Mouse (Mus musculus): Measurements from ENCODE around the gene Lnpep.
"Not testable (repeated sequence)": the region's sequence is repeated elsewhere in the genome, so short reads cannot be mapped to it uniquely, and the experiment has no call there.

Lnpep gene

DNA sequence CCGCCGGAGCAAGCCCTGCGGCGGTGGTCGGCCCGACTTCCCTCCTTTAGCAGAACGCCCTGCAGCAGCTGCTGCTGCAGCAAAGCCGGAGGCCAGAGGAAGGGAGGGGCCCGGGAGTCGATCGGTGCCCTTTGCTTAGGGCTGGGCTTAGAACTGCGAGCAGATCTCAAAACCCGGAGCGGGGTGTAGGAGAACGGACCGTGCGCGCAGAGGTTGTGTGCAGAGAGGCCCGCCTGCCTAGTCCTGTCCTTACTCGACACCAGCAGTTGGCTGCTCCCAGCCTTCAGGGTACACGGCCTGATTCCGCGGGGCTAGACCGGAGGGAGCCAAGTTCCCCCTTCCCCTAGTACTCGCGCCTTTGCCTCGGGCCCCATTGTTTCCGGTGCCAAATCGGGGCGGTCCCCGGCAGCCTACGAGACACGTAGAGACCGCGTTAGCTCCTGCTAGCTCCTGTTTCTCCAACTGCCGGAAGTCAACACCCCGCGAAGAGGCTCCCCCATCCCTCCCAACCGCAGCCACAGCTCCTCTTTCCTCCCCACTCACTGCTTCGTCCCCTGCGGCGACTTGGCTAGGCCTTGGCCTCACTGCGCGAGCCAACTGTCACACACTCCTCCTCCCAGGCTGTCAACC is at the start of gene Lnpep:
TSS of gene Lnpep (minus strand) at position 94 of the 630 bp plus-strand sequence.
- DNase-seq (ENCODE audit: low read depth, low spot score): peak; percentile 90

DNA sequence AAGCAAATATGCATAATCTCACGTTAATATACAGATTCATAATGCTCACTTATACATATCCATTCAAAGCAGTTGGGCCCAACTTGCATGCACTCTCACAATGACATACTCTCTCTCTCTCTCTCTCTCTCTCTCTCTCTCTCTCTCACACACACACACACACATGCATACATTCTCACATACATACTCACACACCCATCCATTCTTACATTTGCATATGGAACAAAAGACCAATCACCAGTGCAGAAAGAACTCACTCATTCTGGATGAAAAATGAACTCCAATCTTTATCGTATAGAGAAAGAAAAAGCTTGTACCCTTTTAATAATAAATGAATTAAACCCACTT is 31.0 kb upstream of the Lnpep start:
- DNase-seq (ENCODE audit: low read depth, low spot score): no peak

DNA sequence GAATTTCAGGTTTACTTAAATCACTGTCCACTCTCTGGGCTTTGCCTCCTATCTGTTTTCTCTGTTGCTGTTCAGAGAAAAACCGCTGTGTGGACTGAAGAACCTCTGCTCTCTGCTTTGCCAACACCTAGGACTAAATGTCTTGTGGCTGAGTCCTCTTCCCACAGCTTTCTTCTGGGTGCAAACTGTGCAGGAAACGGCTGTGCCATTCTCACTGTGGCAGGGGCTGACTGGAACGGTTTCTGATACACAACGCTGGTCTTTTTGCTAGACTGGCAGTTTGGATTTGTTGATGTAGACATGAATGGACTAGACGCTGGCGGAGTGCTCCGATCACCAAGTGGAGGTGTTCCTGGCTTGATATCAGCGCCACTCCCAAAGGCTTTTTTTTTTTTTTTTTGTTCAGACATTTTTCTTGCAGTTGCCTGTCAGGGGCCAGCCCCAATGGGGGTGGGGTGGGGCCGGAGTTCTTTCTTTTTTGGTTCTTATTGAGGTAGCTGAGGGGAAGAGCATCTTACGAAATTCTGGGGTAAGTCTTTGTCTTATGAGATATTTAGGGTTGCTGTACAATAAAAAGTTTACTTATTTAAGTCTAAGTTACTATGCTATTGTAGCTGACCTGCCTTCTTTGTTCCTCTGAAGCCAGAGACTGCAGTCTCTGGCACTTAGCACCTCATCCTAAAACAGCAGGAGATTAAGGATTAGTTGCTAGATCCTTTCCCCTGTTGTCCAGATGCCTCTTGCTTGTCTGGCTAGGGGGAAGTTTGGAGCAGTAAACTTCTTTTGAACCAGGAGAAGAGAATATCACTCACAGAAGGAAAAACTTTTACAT is 30.4 kb upstream of the Lnpep start:
- DNase-seq (ENCODE audit: low read depth, low spot score): no peak

DNA sequence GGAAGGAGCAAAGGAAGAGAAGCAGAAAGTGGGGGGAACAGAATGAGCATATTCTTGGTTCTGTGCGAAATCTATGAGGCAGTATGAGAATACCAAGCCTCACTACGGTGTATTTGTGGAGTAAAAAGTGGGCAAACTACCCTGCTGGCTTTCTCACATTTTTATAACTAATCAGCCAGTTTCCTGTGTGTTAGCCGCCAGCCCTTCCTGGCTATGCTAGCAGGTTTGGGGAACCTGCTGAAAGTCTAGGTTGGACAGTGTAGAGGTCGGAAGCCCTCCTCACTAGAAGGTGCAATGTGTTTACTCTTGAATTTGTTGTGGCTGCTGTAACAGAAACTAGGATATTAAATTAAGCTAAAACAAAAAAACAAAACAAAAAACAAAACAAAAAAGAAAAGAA is 27.7 kb upstream of the Lnpep start:
- no peak for DNase-seq (ENCODE audit: low read depth, low spot score)

GRCm38 (mm10) chr17:17645738-17646137 is 20.9 kb upstream of the Lnpep start:
- no peak for DNase-seq (ENCODE audit: low read depth, low spot score)

DNA sequence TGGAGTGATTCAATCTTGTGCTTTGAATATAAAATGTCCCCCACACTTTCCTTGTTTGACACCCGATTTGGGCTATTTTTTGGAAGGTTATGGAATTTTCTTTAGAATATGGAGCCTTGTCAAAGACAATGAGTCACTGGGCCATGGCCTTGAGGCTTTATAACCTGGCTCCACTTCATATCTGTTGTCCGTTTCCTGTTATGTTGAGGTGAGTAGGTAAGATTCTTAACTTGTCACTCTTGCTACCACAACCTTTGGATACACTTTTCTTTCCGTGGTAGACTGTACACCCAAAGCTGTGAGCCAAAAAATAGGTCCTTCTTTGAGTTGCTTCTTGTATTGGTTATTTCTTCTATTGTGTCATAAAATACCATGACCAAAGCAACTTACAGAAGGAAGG is 12.5 kb upstream of the Lnpep start:
- DNase-seq (ENCODE audit: low read depth, low spot score): no peak

- no peak for DNase-seq (ENCODE audit: low read depth, low spot score)
Measured at GRCm38 (mm10) chr17:17636147-17636546, 11.3 kb upstream of the Lnpep start.

GRCm38 (mm10) chr17:17634033-17634432 is 9.2 kb upstream of the Lnpep start:
- no peak for DNase-seq (ENCODE audit: low read depth, low spot score)

GRCm38 (mm10) chr17:17631985-17632384 is 7.1 kb upstream of the Lnpep start:
- DNase-seq (ENCODE audit: low read depth, low spot score): no peak

DNA sequence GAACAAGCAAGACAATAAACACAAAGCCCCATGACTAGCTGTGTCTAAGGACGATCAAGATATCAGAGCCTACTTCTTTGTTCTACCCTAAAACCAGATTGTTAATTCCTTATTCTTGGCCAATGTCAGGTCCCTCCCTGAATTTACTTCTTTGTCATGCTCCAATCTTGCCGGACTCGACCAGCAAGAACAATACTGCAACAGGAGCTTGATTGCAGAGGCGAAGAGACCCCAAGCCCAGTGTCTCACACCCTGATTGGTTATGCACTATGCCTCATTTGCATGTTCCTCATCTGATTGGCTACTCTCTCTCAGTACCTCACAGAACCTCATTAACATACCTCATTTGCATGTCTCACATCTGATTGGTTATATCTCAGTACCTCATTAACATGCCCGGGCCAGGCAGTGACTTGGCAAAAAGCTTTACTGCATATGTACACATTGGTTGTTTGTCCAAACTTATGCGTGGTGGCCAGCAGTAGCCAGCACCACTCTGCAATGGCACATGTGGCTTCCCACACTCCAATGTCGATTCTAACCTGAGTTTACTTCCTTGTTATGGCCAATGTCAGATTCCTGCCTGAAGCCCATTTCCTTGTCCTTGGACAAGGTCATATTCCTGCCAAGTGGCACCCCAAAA is 3.5 kb upstream of the Lnpep start:
- not testable (repeated sequence) for DNase-seq (ENCODE audit: low read depth, low spot score)

DNA sequence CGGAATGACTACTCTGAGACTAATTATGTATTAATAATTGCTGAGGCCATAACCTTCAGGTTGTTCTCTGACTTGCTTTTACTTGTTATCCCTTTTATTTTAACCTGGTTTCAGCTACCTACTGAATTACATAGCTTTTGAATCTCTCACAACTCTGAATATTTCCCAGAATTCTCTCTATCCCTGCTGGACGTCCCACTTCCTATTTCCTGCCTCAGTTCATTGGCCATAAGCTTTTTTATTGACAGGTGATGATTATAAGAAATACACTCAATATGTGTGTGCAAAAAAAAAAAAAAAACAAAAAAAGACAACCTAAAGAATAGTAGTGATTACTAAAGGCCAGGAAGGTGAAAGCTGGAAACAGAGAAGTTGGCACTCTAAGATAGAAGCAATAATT is 2.7 kb upstream of the Lnpep start:
- no peak for DNase-seq (ENCODE audit: low read depth, low spot score)

- DNase-seq (ENCODE audit: low read depth, low spot score): no peak
Measured at GRCm38 (mm10) chr17:17625887-17626679, 1.2 kb upstream of the Lnpep start.

DNA sequence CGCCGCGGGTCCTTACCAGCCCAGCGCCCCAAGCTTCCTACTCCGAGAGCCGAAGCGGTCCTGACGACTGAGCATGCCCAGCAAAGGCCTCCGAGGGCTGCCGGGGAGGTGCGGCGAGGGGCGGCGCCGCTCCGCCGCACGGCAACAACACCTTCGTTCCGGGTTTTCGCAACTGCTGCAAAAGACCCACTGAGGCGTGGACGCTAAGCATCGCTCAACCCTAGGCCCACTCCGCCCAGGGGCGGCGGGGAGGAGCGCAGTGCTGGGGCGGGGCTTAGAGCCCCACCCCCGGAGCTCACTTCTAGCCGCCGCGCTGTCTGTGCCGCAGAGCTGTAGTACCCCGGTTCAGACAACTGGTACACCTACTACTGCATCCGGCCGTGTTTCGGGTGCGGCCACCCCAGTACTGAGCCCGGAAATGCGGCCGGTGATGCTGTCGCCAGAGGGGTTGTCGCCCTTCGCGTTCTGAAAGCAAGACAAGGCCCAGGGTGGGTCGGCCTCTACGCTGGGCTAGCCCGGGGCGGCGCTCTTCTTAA is 361 bp downstream of the Lnpep start:
- peak; percentile 92 for DNase-seq (ENCODE audit: low read depth, low spot score)

- DNase-seq (ENCODE audit: low read depth, low spot score): no peak
Measured at GRCm38 (mm10) chr17:17623890-17624420, 895 bp downstream of the Lnpep start.

- no peak for DNase-seq (ENCODE audit: low read depth, low spot score)
Measured at GRCm38 (mm10) chr17:17623221-17623889, 1.5 kb downstream of the Lnpep start.

DNA sequence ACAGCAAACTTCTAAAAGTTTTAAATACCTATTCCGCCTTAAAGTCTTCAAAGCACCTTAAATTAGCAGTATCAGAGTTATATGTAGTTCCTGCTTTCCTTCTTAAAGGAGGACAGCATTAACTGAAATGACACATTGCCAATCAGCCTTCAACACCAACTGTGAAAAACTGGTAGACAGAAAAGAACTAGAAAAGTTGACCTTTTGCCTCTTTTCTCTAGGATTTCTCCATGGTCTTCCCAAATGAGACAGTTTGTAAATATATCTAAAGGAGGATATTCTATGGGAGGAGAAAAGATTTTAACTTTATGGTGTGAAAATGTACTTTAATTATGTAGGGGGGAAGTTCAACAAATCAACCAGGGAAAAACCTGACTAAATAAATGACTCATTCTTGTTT is 2.3 kb downstream of the Lnpep start:
- DNase-seq (ENCODE audit: low read depth, low spot score): no peak

DNA sequence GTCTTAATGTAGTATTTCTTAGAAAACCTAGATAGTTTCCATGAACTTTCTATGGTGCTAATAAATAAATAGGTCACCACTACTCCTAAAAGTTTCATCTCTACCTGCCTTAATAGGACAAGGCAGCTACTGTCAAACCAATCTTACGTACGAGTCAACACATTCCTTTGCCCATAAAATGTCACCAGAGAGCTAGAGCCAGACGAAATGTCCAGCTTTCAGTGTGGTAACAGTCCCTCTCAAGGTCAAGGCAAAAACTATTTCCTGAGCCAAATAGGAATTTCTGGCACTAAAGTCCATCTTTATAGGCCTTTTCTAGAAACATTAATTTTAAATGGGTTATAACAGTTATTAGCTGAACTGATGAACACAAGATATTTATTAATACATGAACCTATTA is 3.3 kb downstream of the Lnpep start:
- no peak for DNase-seq (ENCODE audit: low read depth, low spot score)

- DNase-seq (ENCODE audit: low read depth, low spot score): no peak
Measured at GRCm38 (mm10) chr17:17618463-17618862, 6.4 kb downstream of the Lnpep start.

DNA sequence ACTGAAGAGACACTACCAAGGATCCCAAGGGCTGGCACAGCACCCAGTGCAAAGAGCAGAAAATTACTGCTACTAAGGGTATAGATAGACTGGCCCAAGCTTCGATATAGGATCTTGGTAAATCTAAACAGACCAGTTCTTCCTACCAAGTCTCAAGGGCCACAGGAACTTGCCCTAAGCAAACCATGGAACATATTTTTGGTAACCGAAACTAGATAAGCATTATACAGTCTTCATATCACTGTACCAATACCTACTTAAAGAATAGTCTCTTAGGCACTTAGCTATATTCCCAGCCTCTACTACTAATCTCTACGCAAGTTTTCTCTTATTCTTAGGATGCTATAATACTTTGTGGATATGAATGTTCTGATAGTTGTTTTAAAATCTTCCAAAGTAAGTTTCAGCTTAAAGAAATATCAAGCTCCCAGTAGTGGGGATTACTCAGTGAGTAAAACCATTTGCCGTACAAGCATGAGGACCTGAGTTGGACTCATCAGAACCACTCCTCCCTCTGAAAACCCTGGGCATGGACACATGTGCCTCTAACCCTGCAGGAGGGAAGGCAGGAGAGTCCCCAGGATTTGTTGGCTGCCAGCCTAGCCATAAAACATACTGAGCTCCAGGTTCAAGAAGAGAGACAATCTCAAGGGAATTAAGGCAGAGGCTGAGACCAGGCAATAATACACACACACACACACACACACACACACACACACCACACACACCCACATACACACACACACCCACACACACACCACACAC is 7.2 kb downstream of the Lnpep start:
- DNase-seq (ENCODE audit: low read depth, low spot score): no peak

DNA sequence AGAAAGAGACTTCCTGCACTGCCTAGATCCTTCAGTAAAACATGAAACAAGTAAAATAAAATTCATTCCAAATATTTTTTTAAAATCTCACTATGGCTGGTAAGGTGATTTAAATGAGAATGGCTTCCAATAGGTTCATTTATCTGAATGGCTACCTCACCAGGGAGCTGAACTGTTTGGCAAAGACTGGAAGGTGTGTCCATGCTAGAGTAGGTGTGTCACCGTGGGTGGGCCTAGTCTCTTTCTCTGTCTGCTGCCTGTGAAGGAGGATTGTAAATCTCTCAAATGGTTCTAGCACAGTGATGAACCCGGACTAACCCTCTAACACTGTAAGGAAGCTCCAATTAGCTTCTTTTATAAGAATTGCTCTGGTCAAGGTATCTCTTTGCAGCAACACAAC is 12.5 kb downstream of the Lnpep start:
- DNase-seq (ENCODE audit: low read depth, low spot score): no peak

Data from brain, embryonic 18.5 days (tissue).